Mouse (Mus musculus): ENCODE results near the gene BC051142. TPM values are rescaled to one million over a fixed set of nuclear protein-coding genes. Genes with fewer than 3 reads are reported as not detected.

Gene BC051142
- polyA plus RNA-seq, 1 experiment from 2014 or later = 0.47 TPM

DNA sequence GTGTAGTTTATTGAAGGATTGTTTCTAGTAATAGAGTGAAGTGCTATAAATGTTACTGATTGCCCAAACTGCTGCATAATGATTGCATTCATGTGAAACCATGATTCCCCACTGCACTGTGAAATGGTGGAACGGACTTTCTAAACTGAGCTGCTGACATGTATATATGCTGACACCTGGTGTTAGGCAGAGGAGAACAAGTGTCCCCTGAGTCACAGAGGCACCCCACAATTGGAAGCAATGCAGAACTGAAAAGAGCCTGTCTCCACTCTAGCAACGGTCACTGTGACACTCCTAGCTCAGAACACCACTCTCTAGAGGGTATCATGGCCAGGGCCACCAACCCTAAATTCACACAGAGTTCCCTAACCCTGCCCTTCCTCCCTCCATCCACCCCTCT is 19.9 kb upstream of the BC051142 start:
- Histone ChIP-seq H3K9ac (no peak overlapping the region), H3K27me3 (no peaks in the 10 kb centered on the region), H3K4me1 (no peaks in the 10 kb centered on the region), H3K36me3 (no peaks in the 10 kb centered on the region), H3K4me2 (replicated peaks) (no peak overlapping the region), H3K4me3 (no peak overlapping the region), H3K9me3 (no peaks in the 10 kb centered on the region), H3K27ac (no peak overlapping the region)
- no peak for ATAC-seq (ENCODE audit: low FRiP score, low read depth)
- 76% methylated on average over 2 of the region's 2 CpGs for WGBS

DNA sequence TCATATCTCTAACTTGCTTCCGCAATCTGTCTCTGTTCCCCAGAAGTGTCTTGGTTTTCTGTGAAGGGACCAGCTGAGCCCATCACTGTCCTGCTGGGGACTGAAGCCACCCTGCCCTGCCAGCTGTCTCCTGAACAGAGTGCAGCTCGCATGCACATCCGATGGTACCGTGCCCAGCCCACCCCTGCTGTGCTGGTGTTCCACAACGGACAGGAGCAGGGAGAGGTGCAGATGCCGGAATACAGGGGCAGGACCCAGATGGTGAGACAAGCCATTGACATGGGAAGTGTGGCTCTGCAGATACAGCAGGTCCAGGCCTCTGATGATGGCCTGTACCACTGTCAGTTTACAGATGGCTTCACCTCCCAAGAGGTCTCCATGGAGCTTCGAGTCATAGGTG is 19.2 kb upstream of the BC051142 start:
- H3K27me3 ChIP-seq = no peaks in the 10 kb centered on the region
- no peak overlapping the region for H3K4me3 ChIP-seq
- no peak overlapping the region for H3K4me2 ChIP-seq (replicated peaks)
- H3K27ac ChIP-seq = no peak overlapping the region
- H3K9ac ChIP-seq = no peak overlapping the region
- ATAC-seq (ENCODE audit: low FRiP score, low read depth) = no peak
- no peaks in the 10 kb centered on the region for H3K9me3 ChIP-seq
- no peaks in the 10 kb centered on the region for H3K36me3 ChIP-seq
- 84% methylated on average over 7 of the region's 7 CpGs for WGBS
- H3K4me1 ChIP-seq = no peaks in the 10 kb centered on the region

DNA sequence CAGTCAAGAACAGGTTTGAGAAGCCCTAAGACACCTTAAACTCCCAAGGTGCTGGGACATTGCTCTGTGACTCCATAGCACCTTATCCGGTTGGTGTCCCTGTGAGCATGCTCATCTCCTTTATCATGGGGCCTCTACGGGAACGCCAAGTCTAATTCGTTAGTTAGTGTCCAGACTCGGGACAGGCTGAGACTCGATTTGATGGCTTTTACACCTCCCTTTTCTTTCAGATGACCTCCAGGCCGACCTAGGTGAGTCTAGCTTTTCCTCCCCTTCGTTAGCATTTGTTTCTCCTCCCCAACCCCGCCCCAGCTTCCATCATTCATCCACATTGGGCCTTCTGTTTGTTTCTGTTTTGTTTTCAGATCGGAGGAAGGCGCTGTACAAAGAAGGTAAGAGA is 16.7 kb upstream of the BC051142 start:
- no peaks in the 10 kb centered on the region for H3K4me1 ChIP-seq
- no peak overlapping the region for H3K27ac ChIP-seq
- no peaks in the 10 kb centered on the region for H3K27me3 ChIP-seq
- H3K36me3 ChIP-seq = no peaks in the 10 kb centered on the region
- H3K4me2 ChIP-seq (replicated peaks) = no peak overlapping the region
- no peak for ATAC-seq (ENCODE audit: low FRiP score, low read depth)
- no peak overlapping the region for H3K9ac ChIP-seq
- H3K4me3 ChIP-seq = no peak overlapping the region
- H3K9me3 ChIP-seq = no peaks in the 10 kb centered on the region
- WGBS = 65% methylated on average over 11 of the region's 11 CpGs

DNA sequence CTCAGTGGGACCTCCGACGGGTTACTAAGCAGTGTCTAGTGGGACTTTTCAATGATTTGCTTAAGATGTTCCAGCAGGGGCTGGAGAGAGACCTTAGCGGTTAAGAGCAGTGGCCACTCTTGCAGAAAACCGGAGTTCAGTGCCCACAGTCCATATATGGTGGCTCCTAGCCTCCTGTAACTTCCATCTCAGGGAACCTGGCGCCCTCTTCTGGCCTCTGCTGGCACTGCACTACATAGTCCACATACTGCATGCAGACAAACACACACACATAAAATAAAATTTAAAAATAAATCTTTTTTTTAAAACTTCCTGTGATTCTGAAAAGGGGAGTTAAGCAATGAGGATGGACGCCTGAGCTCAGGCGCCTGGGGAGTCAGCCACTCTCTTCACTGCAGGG is 15.4 kb upstream of the BC051142 start:
- no peaks in the 10 kb centered on the region for H3K9me3 ChIP-seq
- 73% methylated on average over 7 of the region's 7 CpGs for WGBS
- no peaks in the 10 kb centered on the region for H3K4me1 ChIP-seq
- no peak overlapping the region for H3K27ac ChIP-seq
- no peak overlapping the region for H3K4me3 ChIP-seq
- no peaks in the 10 kb centered on the region for H3K36me3 ChIP-seq
- no peak overlapping the region for H3K4me2 ChIP-seq (replicated peaks)
- no peak for ATAC-seq (ENCODE audit: low FRiP score, low read depth)
- no peak overlapping the region for H3K9ac ChIP-seq
- no peaks in the 10 kb centered on the region for H3K27me3 ChIP-seq

DNA sequence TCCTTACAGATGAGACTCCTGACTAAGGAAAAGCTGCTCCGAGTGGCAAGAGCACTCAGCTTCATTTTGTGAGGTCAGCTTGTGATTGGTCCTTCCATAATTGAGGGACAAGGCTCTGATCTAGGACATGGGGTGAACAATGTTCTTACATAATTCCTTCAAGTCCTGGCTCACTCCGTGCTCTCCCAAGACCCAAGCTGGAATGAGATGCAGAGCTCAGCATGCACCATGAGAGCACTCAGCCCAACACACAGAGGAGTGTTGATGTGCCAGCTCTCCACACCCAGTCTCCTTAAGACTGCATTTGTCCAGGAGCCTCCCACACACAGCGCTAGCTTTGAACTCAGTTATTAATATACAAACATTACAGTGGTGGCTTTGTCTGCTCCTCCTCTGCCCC is 13.9 kb upstream of the BC051142 start:
- H3K4me2 ChIP-seq (replicated peaks) = no peak overlapping the region
- ATAC-seq (ENCODE audit: low FRiP score, low read depth) = no peak
- 73% methylated on average over 3 of the region's 3 CpGs for WGBS

DNA sequence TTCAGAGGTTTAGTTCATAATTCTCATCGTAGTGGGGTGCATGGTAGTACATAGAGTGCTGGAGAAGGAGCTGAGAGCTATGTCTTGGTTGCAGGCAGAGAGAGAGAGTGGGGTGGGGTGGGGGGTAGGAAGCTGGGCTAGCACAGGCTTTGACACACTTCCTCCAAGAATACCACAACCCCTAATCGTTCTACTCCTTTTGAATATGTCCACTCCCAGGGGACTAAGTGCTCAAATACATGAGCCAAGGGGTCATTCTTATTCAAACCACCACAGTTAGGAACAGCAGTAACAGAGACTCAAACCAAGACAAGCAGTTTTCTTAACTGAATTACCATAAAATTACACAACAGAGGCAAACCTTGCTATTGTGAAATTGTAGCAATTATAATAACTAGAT is 12.0 kb upstream of the BC051142 start:
- peaks cover 9% of the 10 kb centered on the region for H3K27me3 ChIP-seq

More for the DNA sequence above, 13.9 kb upstream of the BC051142 start:
- Histone ChIP-seq H3K27ac (no peak overlapping the region), H3K9me3 (no peaks in the 10 kb centered on the region), H3K4me3 (no peak overlapping the region), H3K36me3 (no peaks in the 10 kb centered on the region), H3K27me3 (no peaks in the 10 kb centered on the region), H3K9ac (no peak overlapping the region), H3K4me1 (no peaks in the 10 kb centered on the region)

DNA sequence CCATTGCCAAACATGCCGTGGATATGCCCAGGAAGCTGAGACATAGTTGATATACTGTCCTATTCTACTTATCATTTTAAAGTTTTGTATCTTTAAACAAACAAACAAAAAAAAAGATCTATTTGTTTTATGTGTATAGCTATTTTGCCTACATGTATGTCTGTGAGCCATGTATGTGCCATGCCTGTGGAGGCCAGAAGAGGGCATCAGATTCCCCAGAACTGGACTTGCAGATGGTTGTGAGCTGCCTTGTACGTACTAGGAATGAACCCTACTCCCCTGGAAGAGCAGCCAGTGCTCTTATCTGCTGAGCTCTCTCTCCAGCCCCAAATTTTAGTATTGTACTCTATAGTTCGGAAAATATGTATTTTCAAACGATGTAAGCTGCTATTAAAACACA is 10.1 kb upstream of the BC051142 start:
- Histone ChIP-seq H3K9me3 (no peaks in the 10 kb centered on the region), H3K27ac (no peak overlapping the region), H3K4me2 (replicated peaks) (no peak overlapping the region), H3K9ac (no peak overlapping the region), H3K4me1 (0 out of 2 replicates have a peak, but pooled peaks cover 8% of the 10 kb centered on the region), H3K4me3 (no peak overlapping the region), H3K27me3 (peaks cover 16% of the 10 kb centered on the region), H3K36me3 (no peaks in the 10 kb centered on the region)
- no peak for ATAC-seq (ENCODE audit: low FRiP score, low read depth)
- 40% methylated on average over 4 of the region's 4 CpGs for WGBS

More for the DNA sequence above, 12.0 kb upstream of the BC051142 start:
- Histone ChIP-seq H3K4me2 (replicated peaks) (no peak overlapping the region), H3K4me3 (no peak overlapping the region), H3K9me3 (no peaks in the 10 kb centered on the region), H3K36me3 (no peaks in the 10 kb centered on the region), H3K9ac (no peak overlapping the region), H3K27ac (no peak overlapping the region), H3K4me1 (no peaks in the 10 kb centered on the region)
- 70% methylated on average over 2 of the region's 2 CpGs for WGBS
- ATAC-seq (ENCODE audit: low FRiP score, low read depth) = no peak

DNA sequence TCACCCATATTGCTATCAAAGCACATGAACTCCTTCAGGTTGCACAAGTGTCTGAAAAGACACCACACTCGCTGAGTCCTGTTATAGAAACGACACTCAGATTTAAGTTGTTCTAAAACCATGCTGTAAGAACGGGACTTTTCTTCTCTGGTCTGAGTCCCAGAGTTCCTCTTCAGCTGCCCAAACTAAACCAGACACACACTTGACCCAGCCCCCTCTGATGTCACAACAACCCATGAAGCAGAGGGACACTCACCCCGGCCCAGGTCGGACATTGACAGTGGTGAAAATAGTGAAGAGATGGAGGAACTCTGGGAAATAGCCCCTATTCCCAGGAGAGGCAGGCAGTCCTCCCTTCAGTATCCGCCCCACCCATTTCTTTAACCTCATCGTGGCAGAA is 7.1 kb upstream of the BC051142 start:
- no peak for ATAC-seq (ENCODE audit: low FRiP score, low read depth)
- Histone ChIP-seq H3K36me3 (no peaks in the 10 kb centered on the region), H3K4me3 (no peak overlapping the region), H3K4me1 (0 out of 2 replicates have a peak, but pooled peaks cover 8% of the 10 kb centered on the region), H3K9me3 (no peaks in the 10 kb centered on the region), H3K27me3 (peaks cover 16% of the 10 kb centered on the region), H3K4me2 (replicated peaks) (peak overlapping the region; percentile 71), H3K9ac (no peak overlapping the region), H3K27ac (no peak overlapping the region)
- 68% methylated on average over 7 of the region's 7 CpGs for WGBS

DNA sequence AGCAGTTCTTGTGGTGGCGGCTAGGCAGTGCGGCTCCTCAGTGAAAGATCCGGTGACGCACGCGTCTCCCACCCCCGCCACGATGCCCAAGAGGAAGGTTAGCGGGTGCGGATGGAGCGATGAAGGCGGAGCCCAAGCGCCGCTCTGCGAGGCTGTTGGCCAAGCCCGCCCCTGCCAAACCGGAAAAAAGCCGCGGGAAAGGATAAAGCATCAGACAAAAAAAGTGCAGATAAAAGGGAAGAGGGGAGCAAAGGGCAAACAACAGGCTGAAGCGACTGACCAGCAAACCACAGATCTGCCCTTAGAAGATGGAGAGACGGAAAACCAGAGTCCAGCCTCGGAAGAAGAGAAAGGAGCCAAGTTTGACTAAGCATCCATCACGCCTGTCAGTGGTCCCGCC is 6.3 kb upstream of the BC051142 start:
- Histone ChIP-seq H3K4me2 (replicated peaks) (peak overlapping the region; percentile 71), H3K27me3 (peaks cover 16% of the 10 kb centered on the region), H3K4me3 (peak overlapping the region; percentile 43), H3K36me3 (no peaks in the 10 kb centered on the region), H3K4me1 (0 out of 2 replicates have a peak, but pooled peaks cover 8% of the 10 kb centered on the region), H3K9ac (peak overlapping the region; percentile 56), H3K27ac (no peak overlapping the region), H3K9me3 (no peaks in the 10 kb centered on the region)
- 3% methylated on average over 24 of the region's 24 CpGs for WGBS
- ATAC-seq (ENCODE audit: low FRiP score, low read depth) = 0 out of 2 replicates have a peak, but pooled peaks have one; percentile 51

DNA sequence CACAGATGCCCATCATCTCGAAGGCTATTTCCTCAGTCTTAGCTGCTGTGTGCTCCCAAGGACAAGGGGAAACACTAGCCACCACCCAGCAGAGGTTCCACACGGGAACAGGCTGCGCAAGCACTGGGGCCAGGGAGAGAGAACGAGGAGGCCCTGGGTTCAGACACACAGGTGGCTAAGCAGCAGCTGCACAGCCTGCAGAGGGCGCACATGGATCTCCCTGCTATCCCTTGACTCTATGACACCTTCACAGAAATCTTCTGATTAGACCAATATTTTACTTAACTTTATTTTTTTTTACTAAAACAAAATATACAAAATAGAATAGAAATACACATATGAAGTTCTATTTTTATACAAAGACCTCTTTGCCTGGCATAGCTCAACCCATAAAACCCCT is 1.3 kb upstream of the BC051142 start:
- H3K36me3 ChIP-seq = no peaks in the 10 kb centered on the region
- H3K9ac ChIP-seq = no peak overlapping the region
- H3K27ac ChIP-seq = no peak overlapping the region
- peaks cover 1% of the 10 kb centered on the region for H3K27me3 ChIP-seq
- no peak overlapping the region for H3K4me3 ChIP-seq
- no peak for ATAC-seq (ENCODE audit: low FRiP score, low read depth)
- WGBS = 73% methylated on average over 5 of the region's 5 CpGs
- H3K4me1 ChIP-seq = 0 out of 2 replicates have a peak, but pooled peaks cover 1% of the 10 kb centered on the region
- no peaks in the 10 kb centered on the region for H3K9me3 ChIP-seq
- no peak overlapping the region for H3K4me2 ChIP-seq (replicated peaks)

DNA sequence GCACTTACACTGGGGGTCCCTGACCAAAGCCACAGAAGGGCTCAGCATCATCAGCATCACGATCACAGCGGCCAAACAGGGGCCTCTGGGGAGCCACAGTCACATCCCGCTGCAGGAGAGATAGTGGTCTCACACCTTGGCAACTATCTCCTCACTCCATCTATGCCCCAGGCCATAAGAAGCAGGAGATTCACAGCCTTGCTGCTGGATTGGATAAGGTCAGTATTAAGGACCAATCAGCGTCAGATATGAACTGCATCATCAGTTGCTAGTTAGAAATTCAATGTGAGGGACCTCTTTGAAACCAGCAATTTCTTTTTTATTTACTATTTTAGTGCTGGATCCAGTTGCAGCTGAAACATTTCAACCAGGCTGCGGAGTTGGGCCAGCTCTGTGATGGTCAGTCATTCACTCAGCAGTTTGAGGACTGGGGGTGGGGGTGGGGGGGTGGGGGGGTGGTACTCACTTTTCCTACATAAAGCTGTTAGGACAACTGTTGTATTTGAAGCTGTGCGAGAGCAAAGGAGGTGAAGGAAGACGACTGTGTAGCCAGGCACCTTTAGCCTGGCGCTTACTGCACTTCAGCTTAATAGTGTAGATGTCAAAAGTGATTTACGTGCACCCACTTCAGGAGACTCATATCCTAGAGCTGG is 436 bp upstream of the BC051142 start:
- no peak overlapping the region for H3K27ac ChIP-seq
- H3K4me2 ChIP-seq (replicated peaks) = peak overlapping the region; percentile 71
- WGBS = 12% methylated on average over 9 of the region's 9 CpGs
- H3K4me1 ChIP-seq = no peaks in the 10 kb centered on the region
- H3K9me3 ChIP-seq = no peaks in the 10 kb centered on the region
- ATAC-seq (ENCODE audit: low FRiP score, low read depth) = peak; percentile 85
- no peaks in the 10 kb centered on the region for H3K36me3 ChIP-seq
- no peak overlapping the region for H3K9ac ChIP-seq
- H3K4me3 ChIP-seq = peak overlapping the region; percentile 56
- no peaks in the 10 kb centered on the region; the same call in 1 of the 2 replicates for H3K27me3 ChIP-seq

DNA sequence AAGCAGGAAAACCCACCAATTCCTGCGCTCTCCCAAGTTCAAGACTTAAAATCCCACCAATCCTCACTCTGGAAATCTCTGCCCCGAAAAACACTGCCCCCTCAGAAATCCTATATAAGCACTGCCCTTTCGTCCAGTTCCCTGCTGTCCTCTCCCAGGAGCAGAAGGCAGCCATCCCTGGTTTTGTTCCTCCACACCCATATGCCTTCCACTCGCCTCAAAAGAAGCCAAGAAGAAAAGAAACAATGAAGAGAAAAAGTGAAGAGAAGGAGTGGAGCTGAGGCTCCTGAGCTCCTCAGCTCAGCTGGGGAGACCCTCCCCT is 735 bp downstream of the BC051142 start:
- peak overlapping the region; percentile 56 for H3K4me3 ChIP-seq
- no peak for ATAC-seq (ENCODE audit: low FRiP score, low read depth)
- H3K36me3 ChIP-seq = no peaks in the 10 kb centered on the region
- H3K4me2 ChIP-seq (replicated peaks) = peak overlapping the region; percentile 71
- H3K9ac ChIP-seq = no peak overlapping the region
- H3K4me1 ChIP-seq = no peaks in the 10 kb centered on the region
- no peaks in the 10 kb centered on the region; the same call in 1 of the 2 replicates for H3K27me3 ChIP-seq
- H3K9me3 ChIP-seq = no peaks in the 10 kb centered on the region
- H3K27ac ChIP-seq = no peak overlapping the region
- 53% methylated on average over 4 of the region's 4 CpGs for WGBS

DNA sequence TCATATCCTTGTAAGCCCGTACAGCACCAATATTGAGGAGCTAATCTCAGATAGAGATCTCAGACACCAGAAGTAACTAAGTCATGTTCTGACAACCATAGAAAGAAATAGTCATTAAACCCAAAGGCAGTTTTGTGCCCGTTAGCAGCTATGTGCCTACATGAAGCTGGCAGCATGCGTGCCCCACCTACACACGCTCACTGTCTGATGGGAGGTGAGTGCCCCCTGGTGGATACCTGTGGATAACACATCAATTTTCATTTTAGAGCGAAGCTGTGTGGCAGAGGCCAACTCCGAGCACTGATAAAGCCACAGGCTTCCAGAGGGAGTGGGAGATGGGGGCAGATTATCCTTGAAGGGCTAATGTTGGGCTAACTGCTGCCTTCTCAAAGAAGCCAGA is 12.5 kb downstream of the BC051142 start:
- Histone ChIP-seq H3K27ac (no peak overlapping the region), H3K27me3 (peaks cover 6% of the 10 kb centered on the region; the same call in 1 of the 2 replicates), H3K4me1 (no peaks in the 10 kb centered on the region), H3K4me2 (replicated peaks) (no peak overlapping the region), H3K36me3 (no peaks in the 10 kb centered on the region), H3K4me3 (no peak overlapping the region), H3K9ac (no peak overlapping the region), H3K9me3 (no peaks in the 10 kb centered on the region)
- no peak; the same call in 1 of the 2 replicates for ATAC-seq (ENCODE audit: low FRiP score, low read depth)
- WGBS = 21% methylated on average over 6 of the region's 6 CpGs

Data from limb, embryonic 13.5 days (tissue).